Mouse (Mus musculus) cerebellum, adult 18-20 months (tissue): Measurements from ENCODE around the gene Clasp1.

Experiments used
- DNase-seq, 2 experiments: peaks; one replicate each; pipeline ENCODE4 v3.0.0; 2021

Gene Clasp1

GRCm38 (mm10) chr1:118403440-118403839 lies 14.6 kb downstream of the Clasp1 start:
- DNase-seq, result no peak

- no peak for DNase-seq
These were observed 18.9 kb downstream of the Clasp1 start for GRCm38 (mm10) chr1:118407586-118408250.

- no peak for DNase-seq
These were observed 20.4 kb downstream of the Clasp1 start for GRCm38 (mm10) chr1:118409249-118409648.

GRCm38 (mm10) chr1:118410824-118411223 lies 22.0 kb downstream of the Clasp1 start:
- no peak for DNase-seq

- no peak for DNase-seq
These were observed 24.3 kb downstream of the Clasp1 start for GRCm38 (mm10) chr1:118413169-118413568.

GRCm38 (mm10) chr1:118417047-118417730 lies 28.3 kb downstream of the Clasp1 start:
- DNase-seq, result no peak

- no peak for DNase-seq
These were observed 30.5 kb downstream of the Clasp1 start for GRCm38 (mm10) chr1:118419399-118419798.

- DNase-seq, result peak in 1 of 2 experiments; percentile 37
These were observed 32.3 kb downstream of the Clasp1 start for GRCm38 (mm10) chr1:118421149-118421548.

- DNase-seq, result no peak
These were observed 34.0 kb downstream of the Clasp1 start for GRCm38 (mm10) chr1:118422812-118423211.

GRCm38 (mm10) chr1:118425982-118426381 lies 37.1 kb downstream of the Clasp1 start:
- no peak for DNase-seq

- DNase-seq, result no peak
These were observed 39.7 kb downstream of the Clasp1 start for GRCm38 (mm10) chr1:118428354-118429084.

- no peak for DNase-seq
These were observed 42.7 kb downstream of the Clasp1 start for GRCm38 (mm10) chr1:118431548-118431947.

- peak; percentile 18 to 22 for DNase-seq
These were observed 46.2 kb downstream of the Clasp1 start for GRCm38 (mm10) chr1:118435001-118435473.

GRCm38 (mm10) chr1:118437856-118438255 lies 49.0 kb downstream of the Clasp1 start:
- DNase-seq, result no peak

GRCm38 (mm10) chr1:118438332-118438731 lies 49.5 kb downstream of the Clasp1 start:
- no peak for DNase-seq

- DNase-seq, result no peak
These were observed 51.7 kb downstream of the Clasp1 start for GRCm38 (mm10) chr1:118440547-118440946.

GRCm38 (mm10) chr1:118444420-118444819 lies 55.6 kb downstream of the Clasp1 start:
- DNase-seq, result no peak

GRCm38 (mm10) chr1:118444988-118445387 lies 56.1 kb downstream of the Clasp1 start:
- no peak for DNase-seq

- peak in 1 of 2 experiments; percentile 15 for DNase-seq
These were observed 56.6 kb downstream of the Clasp1 start for GRCm38 (mm10) chr1:118445441-118445840.

- no peak for DNase-seq
These were observed 57.1 kb downstream of the Clasp1 start for GRCm38 (mm10) chr1:118446006-118446405.

GRCm38 (mm10) chr1:118447131-118447530 lies 58.3 kb downstream of the Clasp1 start:
- DNase-seq, result no peak

GRCm38 (mm10) chr1:118448214-118448613 lies 59.4 kb downstream of the Clasp1 start:
- DNase-seq, result no peak

- peak in 1 of 2 experiments; percentile 41 for DNase-seq
These were observed 62.1 kb downstream of the Clasp1 start for GRCm38 (mm10) chr1:118450891-118451450.
